Mouse (Mus musculus): ENCODE results near the gene Arhgef7. TPM values are rescaled to one million over a fixed set of nuclear protein-coding genes. Genes with fewer than 3 reads are reported as not detected.

Gene Arhgef7
- polyA plus RNA-seq, 1 experiment from 2014 or later: 9.4 TPM

DNA sequence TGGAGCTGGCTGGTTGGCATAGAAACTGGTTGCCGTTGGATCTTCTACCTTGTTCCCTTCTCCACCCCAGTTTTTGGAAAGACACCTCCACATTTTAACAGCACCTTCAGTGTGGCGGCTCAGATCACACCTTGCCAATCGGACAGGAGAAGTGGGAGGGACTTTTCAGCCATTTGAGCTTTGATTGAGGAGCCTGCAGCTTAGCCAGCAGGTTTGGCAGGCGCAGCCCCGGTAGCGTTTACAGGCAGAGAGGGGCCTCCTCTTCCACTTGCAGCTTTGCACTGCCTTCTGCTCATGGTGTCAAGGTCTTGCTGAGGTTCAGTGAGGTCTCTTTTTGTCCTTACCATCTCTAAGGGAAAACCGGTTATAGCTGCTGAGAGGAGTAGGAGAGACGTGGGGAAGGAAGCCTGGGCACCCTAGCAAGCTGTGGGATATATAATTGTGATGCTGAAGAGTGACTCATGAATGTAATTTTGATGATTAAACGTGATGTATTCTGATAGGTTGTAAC lies 95.1 kb downstream of the Arhgef7 start:
- WGBS (ENCODE audit: insufficient replicate concordance): 75% methylated on average over 9 of the region's 9 CpGs
- no peaks in the 10 kb centered on the region for H3K4me1 ChIP-seq (replicated peaks)
- H3K4me2 ChIP-seq: no peak overlapping the region
- H3K36me3 ChIP-seq: peaks cover 80% of the 10 kb centered on the region
- no peak for ATAC-seq (ENCODE audit: low read depth)
- H3K27ac ChIP-seq: no peak overlapping the region
- no peak for DNase-seq
- H3K27me3 ChIP-seq: no peaks in the 10 kb centered on the region
- no peak overlapping the region for H3K4me3 ChIP-seq (replicated peaks)
- no peaks in the 10 kb centered on the region for H3K9me3 ChIP-seq (replicated peaks)
- H3K9ac ChIP-seq: no peak overlapping the region

DNA sequence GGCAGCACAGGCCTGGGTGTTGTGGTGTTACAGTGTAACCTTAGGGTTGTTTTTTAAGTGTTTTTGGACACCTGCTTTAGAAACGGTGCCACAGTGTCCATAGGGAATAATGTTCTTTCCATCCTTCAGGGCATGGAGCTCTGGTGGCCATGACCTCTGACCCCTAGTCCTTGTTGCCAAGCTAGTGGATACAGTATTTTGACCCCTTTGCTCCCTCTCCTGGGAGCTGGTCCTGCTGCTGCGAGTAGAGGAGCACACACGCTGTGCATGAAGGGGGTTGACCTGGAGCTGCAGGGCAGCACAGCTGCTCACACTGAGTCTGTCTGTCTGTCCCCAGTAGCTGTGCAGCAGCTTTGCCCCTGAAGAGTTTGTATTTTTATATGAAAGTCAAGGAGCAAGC lies 98.2 kb downstream of the Arhgef7 start:
- ATAC-seq (ENCODE audit: low read depth) (peak; percentile 63), DNase-seq (no peak)
- WGBS (ENCODE audit: insufficient replicate concordance): 66% methylated on average over 3 of the region's 3 CpGs

GRCm38 (mm10) chr8:11827312-11827711 lies 99.8 kb downstream of the Arhgef7 start:
- Histone ChIP-seq H3K36me3 (peaks cover 53% of the 10 kb centered on the region), H3K4me1 (replicated peaks) (peaks cover 7% of the 10 kb centered on the region), H3K27me3 (no peaks in the 10 kb centered on the region), H3K27ac (no peak overlapping the region), H3K4me2 (no peak overlapping the region), H3K9ac (no peak overlapping the region), H3K9me3 (replicated peaks) (no peaks in the 10 kb centered on the region), H3K4me3 (replicated peaks) (no peak overlapping the region)
- no peak for ATAC-seq (ENCODE audit: low read depth)
- 72% methylated on average over 3 of the region's 3 CpGs for WGBS (ENCODE audit: insufficient replicate concordance)
- DNase-seq: no peak

More for the DNA sequence above, 98.2 kb downstream of the Arhgef7 start:
- Histone ChIP-seq H3K27ac (no peak overlapping the region), H3K36me3 (peaks cover 60% of the 10 kb centered on the region), H3K4me3 (replicated peaks) (no peak overlapping the region), H3K4me2 (no peak overlapping the region), H3K9me3 (replicated peaks) (no peaks in the 10 kb centered on the region), H3K27me3 (no peaks in the 10 kb centered on the region), H3K9ac (no peak overlapping the region), H3K4me1 (replicated peaks) (no peaks in the 10 kb centered on the region)

DNA sequence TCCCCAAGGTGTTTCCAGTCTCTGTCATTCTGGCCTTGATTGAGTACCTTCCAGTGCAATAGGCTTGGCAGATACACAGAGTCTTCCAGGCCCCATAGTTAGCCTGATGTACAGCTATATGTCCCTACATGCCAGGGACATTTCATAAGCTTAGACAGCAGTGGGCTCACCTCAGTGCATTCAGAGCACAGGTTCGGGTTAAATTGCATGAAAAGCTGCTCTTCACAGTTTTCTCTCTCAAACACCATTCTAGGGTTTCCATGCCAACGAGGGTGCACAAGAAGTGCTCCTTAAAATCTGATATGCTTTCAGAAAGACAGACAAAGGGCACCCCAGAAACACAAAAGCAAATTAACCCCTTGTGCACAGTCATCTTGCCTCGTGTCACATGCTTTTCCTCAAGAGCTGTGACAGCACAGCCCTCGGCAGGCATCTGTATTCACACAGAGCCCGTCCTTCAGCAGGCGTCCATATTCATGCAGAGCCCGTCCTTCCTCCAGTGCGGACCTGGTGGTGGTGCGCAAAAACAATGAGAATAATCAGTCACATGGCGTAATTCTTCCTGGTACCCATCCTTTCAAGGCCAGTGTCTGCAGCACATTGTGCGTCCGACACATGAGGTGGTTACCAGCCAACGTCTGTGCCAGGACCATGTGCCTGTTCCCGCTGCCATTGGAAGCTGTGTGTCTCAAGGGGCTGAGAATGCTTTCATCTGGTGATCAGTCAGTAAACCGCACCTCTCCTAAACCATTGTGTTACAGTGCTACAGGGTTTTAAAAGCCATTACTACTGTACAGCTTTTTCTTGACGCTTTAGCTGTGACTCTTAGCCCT lies 102.9 kb downstream of the Arhgef7 start:
- Histone ChIP-seq H3K27ac (no peak overlapping the region), H3K9me3 (replicated peaks) (no peaks in the 10 kb centered on the region), H3K27me3 (no peaks in the 10 kb centered on the region), H3K4me1 (replicated peaks) (peaks cover 9% of the 10 kb centered on the region), H3K4me3 (replicated peaks) (no peak overlapping the region), H3K4me2 (no peak overlapping the region), H3K9ac (no peak overlapping the region), H3K36me3 (peaks cover 53% of the 10 kb centered on the region)
- no peak for ATAC-seq (ENCODE audit: low read depth)
- WGBS (ENCODE audit: insufficient replicate concordance): 77% methylated on average over 16 of the region's 16 CpGs
- DNase-seq: no peak

DNA sequence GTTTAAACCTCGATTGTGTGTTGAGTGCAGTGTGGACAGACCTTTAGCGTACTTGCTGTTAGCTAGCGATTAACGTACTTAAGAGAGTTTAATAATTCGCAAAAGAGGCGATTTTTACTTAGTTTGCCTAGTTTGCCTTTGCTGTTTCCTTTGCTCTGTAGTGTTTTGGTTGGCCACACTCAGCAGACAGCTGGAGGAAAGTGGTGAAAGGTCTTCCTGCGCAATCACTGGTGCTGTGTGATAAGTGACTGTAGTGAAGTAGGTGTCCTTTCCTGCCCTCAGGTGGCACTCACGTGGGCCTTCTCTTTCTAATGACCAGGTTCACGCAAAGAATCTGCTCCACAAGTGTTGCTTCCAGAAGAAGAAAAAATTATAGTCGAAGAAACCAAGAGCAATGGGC lies 103.7 kb downstream of the Arhgef7 start:
- H3K36me3 ChIP-seq: peaks cover 56% of the 10 kb centered on the region
- no peak overlapping the region for H3K27ac ChIP-seq
- WGBS (ENCODE audit: insufficient replicate concordance): 62% methylated on average over 10 of the region's 10 CpGs
- no peak for DNase-seq
- H3K4me1 ChIP-seq (replicated peaks): peaks cover 9% of the 10 kb centered on the region
- H3K4me3 ChIP-seq (replicated peaks): no peak overlapping the region
- no peak overlapping the region for H3K4me2 ChIP-seq
- H3K27me3 ChIP-seq: no peaks in the 10 kb centered on the region
- no peak overlapping the region for H3K9ac ChIP-seq
- H3K9me3 ChIP-seq (replicated peaks): no peaks in the 10 kb centered on the region
- no peak for ATAC-seq (ENCODE audit: low read depth)

- Histone ChIP-seq H3K27me3 (no peaks in the 10 kb centered on the region), H3K4me1 (replicated peaks) (peaks cover 9% of the 10 kb centered on the region), H3K9ac (no peak overlapping the region), H3K4me2 (no peak overlapping the region), H3K9me3 (replicated peaks) (no peaks in the 10 kb centered on the region), H3K4me3 (replicated peaks) (no peak overlapping the region), H3K36me3 (peaks cover 56% of the 10 kb centered on the region), H3K27ac (no peak overlapping the region)
- ATAC-seq (ENCODE audit: low read depth) (no peak), DNase-seq (no peak)
- WGBS (ENCODE audit: insufficient replicate concordance): 28% methylated on average over 5 of the region's 5 CpGs
These were observed 104.4 kb downstream of the Arhgef7 start for GRCm38 (mm10) chr8:11831939-11832338.

DNA sequence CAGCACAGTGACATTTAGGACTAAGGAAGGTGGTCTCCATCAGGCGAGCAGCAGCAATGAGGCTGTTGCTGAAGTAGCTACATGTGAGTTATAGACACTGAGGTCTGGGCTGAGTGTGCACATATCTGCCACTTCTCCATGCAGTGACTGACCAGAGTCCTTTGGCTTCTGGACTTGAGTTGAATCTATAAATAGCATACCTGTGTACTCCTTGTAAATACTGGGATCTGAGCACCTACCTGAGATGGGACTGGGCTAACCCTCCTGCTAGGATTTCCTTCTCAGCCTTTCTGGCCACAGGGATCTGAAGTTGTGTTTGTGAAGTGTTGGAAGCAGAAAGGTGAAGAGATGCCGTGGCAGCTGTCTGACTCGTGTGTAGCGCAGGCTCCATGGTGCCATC lies 105.6 kb downstream of the Arhgef7 start:
- H3K27me3 ChIP-seq: no peaks in the 10 kb centered on the region
- no peak overlapping the region for H3K4me3 ChIP-seq (replicated peaks)
- ATAC-seq (ENCODE audit: low read depth): no peak
- H3K9ac ChIP-seq: no peak overlapping the region
- no peak overlapping the region for H3K27ac ChIP-seq
- H3K4me1 ChIP-seq (replicated peaks): peaks cover 9% of the 10 kb centered on the region
- no peaks in the 10 kb centered on the region for H3K9me3 ChIP-seq (replicated peaks)
- H3K4me2 ChIP-seq: no peak overlapping the region
- WGBS (ENCODE audit: insufficient replicate concordance): 82% methylated on average over 4 of the region's 4 CpGs
- H3K36me3 ChIP-seq: peaks cover 46% of the 10 kb centered on the region
- no peak for DNase-seq

GRCm38 (mm10) chr8:11834200-11834599 lies 106.7 kb downstream of the Arhgef7 start:
- Histone ChIP-seq H3K27me3 (no peaks in the 10 kb centered on the region), H3K27ac (no peak overlapping the region), H3K9ac (no peak overlapping the region), H3K9me3 (replicated peaks) (no peaks in the 10 kb centered on the region), H3K36me3 (peaks cover 39% of the 10 kb centered on the region), H3K4me3 (replicated peaks) (no peak overlapping the region), H3K4me2 (no peak overlapping the region), H3K4me1 (replicated peaks) (peaks cover 9% of the 10 kb centered on the region)
- no peak for ATAC-seq (ENCODE audit: low read depth)
- no peak for DNase-seq
- 75% methylated on average over 5 of the region's 5 CpGs for WGBS (ENCODE audit: insufficient replicate concordance)

GRCm38 (mm10) chr8:11834691-11835090 lies 107.2 kb downstream of the Arhgef7 start:
- 81% methylated on average over 16 of the region's 16 CpGs for WGBS (ENCODE audit: insufficient replicate concordance)

GRCm38 (mm10) chr8:11840174-11840573 lies 112.7 kb downstream of the Arhgef7 start, which contains the start of gene Tex29:
Tex29 (plus strand) TSS chr8:11840474.
- Histone ChIP-seq H3K4me3 (replicated peaks) (no peak within 1 kb of the TSS), H3K27me3 (no peaks in the 10 kb centered on the region), H3K9ac (no peak within 1 kb of the TSS), H3K9me3 (replicated peaks) (no peaks in the 10 kb centered on the region), H3K4me2 (no peak within 1 kb of the TSS), H3K4me1 (replicated peaks) (no peaks in the 10 kb centered on the region), H3K36me3 (0 out of 2 replicates have a peak, but pooled peaks cover 7% of the 10 kb centered on the region), H3K27ac (no peak within 1 kb of the TSS)
- 66% methylated on average over 5 of the region's 5 CpGs for WGBS (ENCODE audit: insufficient replicate concordance)
- no peak for DNase-seq
- ATAC-seq (ENCODE audit: low read depth): no peak

More at GRCm38 (mm10) chr8:11834691-11835090, 107.2 kb downstream of the Arhgef7 start:
- Histone ChIP-seq H3K27me3 (no peaks in the 10 kb centered on the region), H3K9ac (no peak overlapping the region), H3K4me2 (no peak overlapping the region), H3K36me3 (peaks cover 39% of the 10 kb centered on the region), H3K9me3 (replicated peaks) (no peaks in the 10 kb centered on the region), H3K4me3 (replicated peaks) (no peak overlapping the region), H3K27ac (no peak overlapping the region), H3K4me1 (replicated peaks) (peaks cover 9% of the 10 kb centered on the region)
- ATAC-seq (ENCODE audit: low read depth): no peak
- no peak for DNase-seq

GRCm38 (mm10) chr8:11841571-11841970 lies 114.0 kb downstream of the Arhgef7 start:
- H3K9ac ChIP-seq: no peak overlapping the region
- DNase-seq (no peak), ATAC-seq (ENCODE audit: low read depth) (no peak)
- no peak overlapping the region for H3K4me3 ChIP-seq (replicated peaks)
- no peaks in the 10 kb centered on the region for H3K4me1 ChIP-seq (replicated peaks)
- 47% methylated on average over 8 of the region's 8 CpGs for WGBS (ENCODE audit: insufficient replicate concordance)
- no peaks in the 10 kb centered on the region for H3K36me3 ChIP-seq
- no peak overlapping the region for H3K4me2 ChIP-seq
- no peaks in the 10 kb centered on the region for H3K9me3 ChIP-seq (replicated peaks)
- no peak overlapping the region for H3K27ac ChIP-seq
- no peaks in the 10 kb centered on the region for H3K27me3 ChIP-seq

DNA sequence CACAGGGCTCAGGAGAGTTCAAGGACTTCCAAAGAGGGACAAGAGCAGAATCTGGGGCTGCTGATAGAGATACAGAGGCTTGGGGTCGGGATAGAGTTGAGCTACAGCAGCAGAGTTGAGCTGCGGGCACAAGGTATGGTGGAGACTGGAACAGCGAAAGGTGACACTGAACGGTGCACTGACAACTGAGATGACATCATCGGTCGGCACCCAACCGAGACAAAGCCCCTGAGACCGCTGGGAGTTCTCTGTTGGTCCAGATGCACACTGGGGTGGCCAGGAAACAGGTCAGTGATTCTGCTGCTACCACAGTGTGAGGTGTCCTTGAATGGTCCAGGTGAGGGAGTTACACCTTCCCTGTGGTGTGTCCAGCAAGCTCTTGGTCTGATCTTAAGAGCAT lies 115.2 kb downstream of the Arhgef7 start:
- ATAC-seq (ENCODE audit: low read depth): no peak
- no peak for DNase-seq
- Histone ChIP-seq H3K4me1 (replicated peaks) (no peaks in the 10 kb centered on the region), H3K9ac (no peak overlapping the region), H3K9me3 (replicated peaks) (no peaks in the 10 kb centered on the region), H3K27me3 (no peaks in the 10 kb centered on the region), H3K4me3 (replicated peaks) (no peak overlapping the region), H3K36me3 (no peaks in the 10 kb centered on the region), H3K4me2 (no peak overlapping the region), H3K27ac (no peak overlapping the region)
- 75% methylated on average over 8 of the region's 8 CpGs for WGBS (ENCODE audit: insufficient replicate concordance)
